Mouse (Mus musculus) effector memory CD4-positive, alpha-beta T cell, adult 7 months (primary cell): ENCODE measurements around the gene Ndufs7. TPM values are rescaled to one million over a fixed set of nuclear protein-coding genes. Genes with fewer than 3 reads are reported as not detected.

Experiments
- polyA plus RNA-seq: library from polyadenylated mRNA; unstranded; fragments of 100-300 nt; shearing (Covaris generic); gene quantifications from one replicate; pipeline ENCODE4 v1.2.1, GENCODE M21; 2017

Gene Ndufs7
- 159 TPM for polyA plus RNA-seq

GRCm38 (mm10) chr10:80248971-80249640 is at the start of gene Ndufs7:
Ndufs7 (plus strand) TSS chr10:80249121.

GRCm38 (mm10) chr10:80226416-80227165 is 22.3 kb upstream of the Ndufs7 start, which contains the start of gene Mum1:
Mum1 (plus strand) TSS chr10:80226434.

GRCm38 (mm10) chr10:80260642-80261584 is 12.0 kb downstream of the Ndufs7 start, which contains the start of the genes Gamt and Dazap1:
Gamt (minus strand) TSS chr10:80261012.
Dazap1 (plus strand) TSS chr10:80261486.

GRCm38 (mm10) chr10:80292251-80293146 is 43.6 kb downstream of the Ndufs7 start, which contains the start of gene Rps15:
Rps15 (plus strand) TSS chr10:80292453.

GRCm38 (mm10) chr10:80295618-80296425 is 46.9 kb downstream of the Ndufs7 start, which contains the start of gene Apc2:
Apc2 (plus strand) TSS chr10:80295977.

Other genes with a start within 250 kb of the Ndufs7 start
- 732 TPM for gene Arhgap45, start 232.5 kb upstream of the Ndufs7 start, polyA plus RNA-seq
- gene Polr2e, start 209.3 kb upstream of the Ndufs7 start, polyA plus RNA-seq, result 104 TPM
- 296 TPM for gene Gpx4, start 202.0 kb upstream of the Ndufs7 start, polyA plus RNA-seq
- gene Sbno2, start 143.6 kb upstream of the Ndufs7 start, polyA plus RNA-seq, result 60.3 TPM
- gene Stk11, start 133.3 kb upstream of the Ndufs7 start, polyA plus RNA-seq, result 31.4 TPM
- gene Atp5d, start 110.5 kb upstream of the Ndufs7 start, polyA plus RNA-seq, result 367 TPM
- 5.3 TPM for gene Cbarp, start 108.3 kb upstream of the Ndufs7 start, polyA plus RNA-seq
- 4.4 TPM for gene Midn, start 100.8 kb upstream of the Ndufs7 start, polyA plus RNA-seq
- 232 TPM for gene Cirbp, start 83.1 kb upstream of the Ndufs7 start, polyA plus RNA-seq
- 18.9 TPM for gene 1600002K03Rik, start 76.2 kb upstream of the Ndufs7 start, polyA plus RNA-seq
- gene Efna2, start 69.6 kb upstream of the Ndufs7 start, polyA plus RNA-seq, result 0.41 TPM
- gene Mum1, start 22.7 kb upstream of the Ndufs7 start, polyA plus RNA-seq, result 66.2 TPM
- 1.8 TPM for gene Gamt, start 11.9 kb downstream of the Ndufs7 start, polyA plus RNA-seq
- gene Dazap1, start 12.4 kb downstream of the Ndufs7 start, polyA plus RNA-seq, result 78.1 TPM
- gene Rps15, start 43.3 kb downstream of the Ndufs7 start, polyA plus RNA-seq, result 748 TPM
- 0.05 TPM for gene Apc2, start 46.9 kb downstream of the Ndufs7 start, polyA plus RNA-seq
- 29.9 TPM for gene 2310011J03Rik, start 71.4 kb downstream of the Ndufs7 start, polyA plus RNA-seq
- gene Pcsk4, start 80.4 kb downstream of the Ndufs7 start, polyA plus RNA-seq, result 1.8 TPM
- gene Reep6, start 80.8 kb downstream of the Ndufs7 start, polyA plus RNA-seq, result not detected
- gene Adamtsl5, start 99.3 kb downstream of the Ndufs7 start, polyA plus RNA-seq, result not detected
- gene Plk5, start 107.3 kb downstream of the Ndufs7 start, polyA plus RNA-seq, result not detected
- 7.3 TPM for gene Mex3d, start 138.5 kb downstream of the Ndufs7 start, polyA plus RNA-seq
- gene Mbd3, start 150.4 kb downstream of the Ndufs7 start, polyA plus RNA-seq, result 92.9 TPM
- 115 TPM for gene Uqcr11, start 157.7 kb downstream of the Ndufs7 start, polyA plus RNA-seq
- 88.8 TPM for gene Tcf3, start 184.5 kb downstream of the Ndufs7 start, polyA plus RNA-seq
- gene Onecut3, start 245.7 kb downstream of the Ndufs7 start, polyA plus RNA-seq, result 0.07 TPM